Comparison of ENCODE assay signal across 18 mouse cellular contexts in the genomic region with DNA sequence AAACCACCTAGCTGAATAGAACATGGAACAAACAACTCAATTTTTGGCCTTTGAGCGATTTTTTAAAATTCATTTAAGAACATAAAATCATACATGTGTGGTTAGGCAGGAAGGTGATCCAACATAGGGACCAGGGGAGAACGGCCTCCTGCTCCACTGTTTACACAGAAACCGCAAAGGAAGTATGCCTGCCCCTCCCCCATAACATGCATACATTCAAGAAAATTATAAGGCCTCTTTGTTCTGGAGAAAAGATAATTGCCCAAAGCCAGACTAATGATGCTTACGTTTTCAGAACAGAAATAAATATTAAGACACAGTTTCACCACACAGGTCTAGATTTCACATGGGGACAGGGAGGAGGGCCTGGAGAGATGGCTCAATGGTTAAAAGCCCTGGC. TPM values are rescaled to one million over a fixed set of nuclear protein-coding genes. Genes with fewer than 3 reads are reported as not detected.
DNase-seq lines count a peak whose midpoint lies in the region; ATAC-seq and TF ChIP-seq lines count a peak whose summit lies in the region.
"Had no signal": no experiment of that assay in that cellular context is flagged by ENCODE, and none has a peak within 500 bp of the region (broad histone marks: within the 10 kb centered on the region; RNA-seq: fewer than 3 reads in every experiment).

No protein-coding gene starts in this region.

- H3K4me1 ChIP-seq in embryonic facial prominence, embryonic 12.5 days, result peaks cover 13% of the 10 kb centered on the region
- peaks cover 21% of the 10 kb centered on the region for H3K4me1 ChIP-seq in embryonic facial prominence, embryonic 10.5 days
- peaks cover 4% of the 10 kb centered on the region; the same call in 1 of the 2 replicates for H3K4me1 ChIP-seq in lung, embryonic 14.5 days (ENCODE audit: insufficient read depth)
- peaks cover 10% of the 10 kb centered on the region for H3K4me1 ChIP-seq in limb, embryonic 15.5 days

- no peak for DNase-seq in embryonic facial prominence, embryonic 10.5 days (ENCODE audit: low spot score)
- peak; percentile 49 for DNase-seq in lung, embryonic 14.5 days
- no peak for DNase-seq in lung, postnatal 36 days
- DNase-seq in thymus, postnatal 4 days, result peak; percentile 57
- DNase-seq in testis, postnatal 14 days (ENCODE audit: low spot score), result no peak
- DNase-seq: adrenal gland, adult 2 months; cerebellum, adult 11 months; cerebellum, postnatal 36 days; gastrocnemius, postnatal 25 days; heart, postnatal 36 days had no signal

- H3K27me3 ChIP-seq in embryonic facial prominence, embryonic 12.5 days, result no peaks in the 10 kb centered on the region
- H3K27me3 ChIP-seq in embryonic facial prominence, embryonic 10.5 days (replicated peaks; ENCODE audit: low read depth, poor library complexity, severe bottlenecking), result no peaks in the 10 kb centered on the region
- no peaks in the 10 kb centered on the region for H3K27me3 ChIP-seq in lung, embryonic 14.5 days (ENCODE audit: insufficient read depth, low read length)
- no peaks in the 10 kb centered on the region for H3K27me3 ChIP-seq in limb, embryonic 15.5 days

- WGBS in embryonic facial prominence, embryonic 12.5 days, result 49% methylated on average over 4 of the region's 4 CpGs
- WGBS in embryonic facial prominence, embryonic 10.5 days, result 67% methylated on average over 4 of the region's 4 CpGs
- WGBS in lung, embryonic 14.5 days, result 31% methylated on average over 4 of the region's 4 CpGs
- WGBS in limb, embryonic 15.5 days, result 50% methylated on average over 4 of the region's 4 CpGs

- H3K4me2 ChIP-seq in embryonic facial prominence, embryonic 12.5 days (replicated peaks), result no peak overlapping the region
- H3K4me2 ChIP-seq in lung, embryonic 14.5 days, result no peak overlapping the region
- H3K4me2 ChIP-seq in limb, embryonic 15.5 days, result no peak overlapping the region
- H3K4me2 ChIP-seq: liver, embryonic 11.5 days had no signal

- TF ChIP-seq CTCF in lung, embryonic 14.5 days (IDR thresholded peaks at IDR 0.05; ENCODE audit: low read depth), result no peak

- peak overlapping the region; percentile 63 for H3K27ac ChIP-seq in embryonic facial prominence, embryonic 12.5 days
- no peak overlapping the region for H3K27ac ChIP-seq in embryonic facial prominence, embryonic 10.5 days (replicated peaks)
- H3K27ac ChIP-seq in lung, embryonic 14.5 days (ENCODE audit: low read depth), result no peak overlapping the region; the same call in 1 of the 2 replicates
- H3K27ac ChIP-seq in limb, embryonic 15.5 days, result 0 out of 2 replicates have a peak overlapping the region, but pooled peaks have one; percentile 59
- H3K27ac ChIP-seq: heart, embryonic 10.5 days; layer of hippocampus, adult 2 months; midbrain, embryonic 10.5 days had no signal

- no peaks in the 10 kb centered on the region for H3K36me3 ChIP-seq in embryonic facial prominence, embryonic 12.5 days
- H3K36me3 ChIP-seq in embryonic facial prominence, embryonic 10.5 days (replicated peaks), result no peaks in the 10 kb centered on the region
- no peaks in the 10 kb centered on the region for H3K36me3 ChIP-seq in lung, embryonic 14.5 days (ENCODE audit: insufficient read depth)
- H3K36me3 ChIP-seq in limb, embryonic 15.5 days, result no peaks in the 10 kb centered on the region
- H3K36me3 ChIP-seq: heart, embryonic 10.5 days; midbrain, embryonic 10.5 days had no signal

- no peaks in the 10 kb centered on the region for H3K9me3 ChIP-seq in embryonic facial prominence, embryonic 12.5 days
- no peaks in the 10 kb centered on the region for H3K9me3 ChIP-seq in embryonic facial prominence, embryonic 10.5 days
- H3K9me3 ChIP-seq in lung, embryonic 14.5 days (ENCODE audit: low read depth, low read length), result no peaks in the 10 kb centered on the region
- no peaks in the 10 kb centered on the region for H3K9me3 ChIP-seq in limb, embryonic 15.5 days
- H3K9me3 ChIP-seq: heart, embryonic 10.5 days; midbrain, embryonic 10.5 days had no signal

- H3K9ac ChIP-seq in embryonic facial prominence, embryonic 12.5 days, result no peak overlapping the region
- H3K9ac ChIP-seq in lung, embryonic 14.5 days, result no peak overlapping the region
- H3K9ac ChIP-seq in limb, embryonic 15.5 days, result no peak overlapping the region

- ATAC-seq in embryonic facial prominence, embryonic 12.5 days (ENCODE audit: insufficient number of reproducible peaks, insufficient read depth, low FRiP score, low TSS enrichment), result no peak
- ATAC-seq in lung, embryonic 14.5 days (ENCODE audit: insufficient read depth), result no peak
- ATAC-seq in limb, embryonic 15.5 days (ENCODE audit: insufficient number of reproducible peaks, low FRiP score, low TSS enrichment, low read depth), result no peak
- ATAC-seq in erythroblast, adult 5-6 weeks (replicated peaks; ENCODE audit: low FRiP score, poor library complexity, severe bottlenecking), result no peak
- ATAC-seq: lung, postnatal 0 days had no signal

- no peak overlapping the region for H3K4me3 ChIP-seq in embryonic facial prominence, embryonic 12.5 days
- no peak overlapping the region for H3K4me3 ChIP-seq in embryonic facial prominence, embryonic 10.5 days
- no peak overlapping the region for H3K4me3 ChIP-seq in lung, embryonic 14.5 days (ENCODE audit: low read depth, low read length)
- no peak overlapping the region for H3K4me3 ChIP-seq in limb, embryonic 15.5 days
- H3K4me3 ChIP-seq: heart, embryonic 10.5 days; layer of hippocampus, adult 2 months; midbrain, embryonic 10.5 days had no signal

RNA-seq across cellular contexts. Expression of gene Hs2st1, which starts 18.6 kb away (rescaled TPM):
- 25.2 and 27.0 TPM in 2 replicates for polyA plus RNA-seq in embryonic facial prominence, embryonic 12.5 days (2016; fragmentation: Nextera tagmentation; extraction: Ambion mirVana)
- 11.7 and 12.7 TPM in 2 replicates for polyA plus RNA-seq in embryonic facial prominence, embryonic 10.5 days (2016; fragmentation: Nextera tagmentation; extraction: Ambion mirVana)
- 11.9 and 13.3 TPM in 2 replicates for polyA plus RNA-seq in lung, embryonic 14.5 days (2014; fragmentation: Nextera tagmentation; extraction: Ambion mirVana)
- polyA plus RNA-seq in limb, embryonic 15.5 days (2015; fragmentation: Nextera tagmentation; extraction: Ambion mirVana), result 10.1 and 13.5 TPM in 2 replicates
- 2.9 and 3.5 TPM in 2 replicates for total RNA-seq in erythroblast, adult 5-6 weeks (2015; ENCODE audit: low replicate concordance)
- 0.85 and 4.9 TPM in 2 replicates for total RNA-seq in erythroblast, adult 5-6 weeks (2017; ENCODE audit: low replicate concordance)

RNA-seq across cellular contexts. Expression of gene Selenof, which starts 18.7 kb away (rescaled TPM):
- 508 and 511 TPM in 2 replicates for polyA plus RNA-seq in embryonic facial prominence, embryonic 12.5 days (2016; fragmentation: Nextera tagmentation; extraction: Ambion mirVana)
- 452 and 456 TPM in 2 replicates for polyA plus RNA-seq in embryonic facial prominence, embryonic 10.5 days (2016; fragmentation: Nextera tagmentation; extraction: Ambion mirVana)
- polyA plus RNA-seq in lung, embryonic 14.5 days (2014; fragmentation: Nextera tagmentation; extraction: Ambion mirVana), result 497 and 531 TPM in 2 replicates
- 689 and 692 TPM in 2 replicates for polyA plus RNA-seq in limb, embryonic 15.5 days (2015; fragmentation: Nextera tagmentation; extraction: Ambion mirVana)
- total RNA-seq in erythroblast, adult 5-6 weeks (2015; ENCODE audit: low replicate concordance), result 150 and 206 TPM in 2 replicates
- 217 and 219 TPM in 2 replicates for total RNA-seq in erythroblast, adult 5-6 weeks (2017; ENCODE audit: low replicate concordance)

Comparison
In these comparisons a context has a peak if more than half of its experiments do, and no peak if none do; other contexts are left out.
1. H3K27ac ChIP-seq: peak in embryonic facial prominence, embryonic 12.5 days (single experiment) and limb, embryonic 15.5 days (single experiment); none in embryonic facial prominence, embryonic 10.5 days (single experiment) and lung, embryonic 14.5 days (single experiment).
2. DNase-seq: peak in lung, embryonic 14.5 days (single experiment) and thymus, postnatal 4 days (single experiment); none in embryonic facial prominence, embryonic 10.5 days (single experiment), lung, postnatal 36 days (single experiment) and testis, postnatal 14 days (single experiment).